In genomic region chr12:71512915-71513612, GRCm38 (mm10) we compare ENCODE assay signal across 22 mouse cellular contexts.
DNase-seq lines count a peak whose midpoint lies in the region; ATAC-seq lines count a peak whose summit lies in the region.
"Had no signal": no experiment of that assay in that cellular context is flagged by ENCODE, and none has a peak within 500 bp of the region (broad histone marks: within the 10 kb centered on the region; RNA-seq: fewer than 3 reads in every experiment).

No protein-coding gene starts in this region.

- no peak for ATAC-seq in hindbrain, embryonic 15.5 days (ENCODE audit: low FRiP score, low read depth)
- ATAC-seq in forebrain, embryonic 14.5 days: no peak
- 0 out of 2 replicates have a peak, but pooled peaks have one; percentile 21 for ATAC-seq in midbrain, embryonic 16.5 days
- ATAC-seq: intestine, embryonic 15.5 days; Patski had no signal

- no peak overlapping the region for H3K4me3 ChIP-seq in hindbrain, embryonic 15.5 days
- H3K4me3 ChIP-seq in hindbrain, embryonic 10.5 days: no peak overlapping the region
- no peak overlapping the region for H3K4me3 ChIP-seq in forebrain, embryonic 14.5 days (ENCODE audit: low read depth, low read length)
- H3K4me3 ChIP-seq in midbrain, embryonic 16.5 days (ENCODE audit: low read depth, low read length): no peak overlapping the region
- H3K4me3 ChIP-seq: embryonic facial prominence, embryonic 13.5 days; erythroblast, embryonic 14.5 days; intestine, embryonic 15.5 days; myocyte; neural tube, embryonic 13.5 days had no signal

- peak; percentile 34 for DNase-seq in cerebellum, adult 9-11 months
- DNase-seq in cerebellum, postnatal 10 days: no peak
- DNase-seq in hindbrain, embryonic 10.5 days (ENCODE audit: low spot score): no peak
- DNase-seq in forebrain, embryonic 14.5 days (ENCODE audit: low spot score): peak; percentile 42
- DNase-seq in adrenal gland, postnatal 25 days: no peak
- DNase-seq: embryo, embryonic 11 days; gastrocnemius, postnatal 10 days; kidney, adult 9 months; kidney, postnatal 25 days; layer of hippocampus, postnatal 36 days; lung, postnatal 4 days had no signal

- no peaks in the 10 kb centered on the region for H3K4me1 ChIP-seq in hindbrain, embryonic 15.5 days (replicated peaks)
- 0 out of 2 replicates have a peak, but pooled peaks cover 3% of the 10 kb centered on the region for H3K4me1 ChIP-seq in hindbrain, embryonic 10.5 days (replicated peaks)
- peaks cover 11% of the 10 kb centered on the region for H3K4me1 ChIP-seq in forebrain, embryonic 14.5 days (ENCODE audit: control insufficient read depth, insufficient read depth, low read length)
- H3K4me1 ChIP-seq in midbrain, embryonic 16.5 days (ENCODE audit: control insufficient read depth, insufficient read depth, low read length): peaks cover 5% of the 10 kb centered on the region
- H3K4me1 ChIP-seq: embryonic facial prominence, embryonic 13.5 days; intestine, embryonic 15.5 days had no signal

- 0 out of 2 replicates have a peak overlapping the region, but pooled peaks have one; percentile 29 for H3K27ac ChIP-seq in hindbrain, embryonic 15.5 days (replicated peaks)
- no peak overlapping the region for H3K27ac ChIP-seq in hindbrain, embryonic 10.5 days
- peak overlapping the region; percentile 33; the same call in 1 of the 2 replicates for H3K27ac ChIP-seq in forebrain, embryonic 14.5 days (ENCODE audit: low read depth, low read length)
- H3K27ac ChIP-seq in midbrain, embryonic 16.5 days (ENCODE audit: low read length): peak overlapping the region; percentile 14; the same call in 1 of the 2 replicates
- H3K27ac ChIP-seq: embryonic facial prominence, embryonic 13.5 days; intestine, embryonic 15.5 days; neural tube, embryonic 13.5 days had no signal

- H3K27me3 ChIP-seq in hindbrain, embryonic 15.5 days: no peaks in the 10 kb centered on the region
- H3K27me3 ChIP-seq in hindbrain, embryonic 10.5 days (ENCODE audit: insufficient read depth, poor library complexity, severe bottlenecking): no peaks in the 10 kb centered on the region
- H3K27me3 ChIP-seq in forebrain, embryonic 14.5 days (replicated peaks; ENCODE audit: control insufficient read depth, insufficient read depth, low read length): no peaks in the 10 kb centered on the region
- no peaks in the 10 kb centered on the region for H3K27me3 ChIP-seq in midbrain, embryonic 16.5 days (ENCODE audit: control insufficient read depth, insufficient read depth, low read depth, low read length)
- H3K27me3 ChIP-seq: CH12.LX; embryonic facial prominence, embryonic 13.5 days; intestine, embryonic 15.5 days; neural tube, embryonic 13.5 days; Patski had no signal

- no peaks in the 10 kb centered on the region for H3K9me3 ChIP-seq in hindbrain, embryonic 15.5 days
- H3K9me3 ChIP-seq in hindbrain, embryonic 10.5 days: no peaks in the 10 kb centered on the region
- H3K9me3 ChIP-seq in forebrain, embryonic 14.5 days (replicated peaks; ENCODE audit: control insufficient read depth, low read length): no peaks in the 10 kb centered on the region
- no peaks in the 10 kb centered on the region for H3K9me3 ChIP-seq in midbrain, embryonic 16.5 days (replicated peaks; ENCODE audit: control insufficient read depth, low read length, poor library complexity, severe bottlenecking)
- H3K9me3 ChIP-seq: embryonic facial prominence, embryonic 13.5 days; G1E; intestine, embryonic 15.5 days; neural tube, embryonic 13.5 days had no signal

- H3K4me2 ChIP-seq in hindbrain, embryonic 15.5 days: no peak overlapping the region
- H3K4me2 ChIP-seq in forebrain, embryonic 14.5 days (ENCODE audit: low read length): no peak overlapping the region
- H3K4me2 ChIP-seq in midbrain, embryonic 16.5 days (ENCODE audit: low read length): no peak overlapping the region
- H3K4me2 ChIP-seq: embryonic facial prominence, embryonic 13.5 days; heart, embryonic 11.5 days; intestine, embryonic 15.5 days; neural tube, embryonic 13.5 days had no signal

- H3K36me3 ChIP-seq in hindbrain, embryonic 15.5 days: no peaks in the 10 kb centered on the region
- H3K36me3 ChIP-seq in hindbrain, embryonic 10.5 days: no peaks in the 10 kb centered on the region
- H3K36me3 ChIP-seq in forebrain, embryonic 14.5 days (ENCODE audit: control insufficient read depth, insufficient read depth, low read length): no peaks in the 10 kb centered on the region
- H3K36me3 ChIP-seq in midbrain, embryonic 16.5 days (ENCODE audit: control insufficient read depth, insufficient read depth, low read length): no peaks in the 10 kb centered on the region
- H3K36me3 ChIP-seq: embryonic facial prominence, embryonic 13.5 days; G1E; intestine, embryonic 15.5 days; neural tube, embryonic 13.5 days had no signal

- no peak overlapping the region for H3K9ac ChIP-seq in hindbrain, embryonic 15.5 days
- no peak overlapping the region for H3K9ac ChIP-seq in forebrain, embryonic 14.5 days (ENCODE audit: low read length)
- H3K9ac ChIP-seq in midbrain, embryonic 16.5 days (ENCODE audit: low read depth, low read length): no peak overlapping the region
- H3K9ac ChIP-seq: embryonic facial prominence, embryonic 13.5 days; intestine, embryonic 15.5 days; neural tube, embryonic 13.5 days had no signal

- 54% methylated on average over 7 of the region's 7 CpGs for WGBS in hindbrain, embryonic 15.5 days
- 70% methylated on average over 7 of the region's 7 CpGs for WGBS in hindbrain, embryonic 10.5 days
- 31% methylated on average over 7 of the region's 7 CpGs for WGBS in forebrain, embryonic 14.5 days
- WGBS in midbrain, embryonic 16.5 days: 41% methylated on average over 7 of the region's 7 CpGs

Comparison
In these comparisons a context has a peak if more than half of its experiments do, and no peak if none do; other contexts are left out.
1. DNase-seq: peak in cerebellum, adult 9-11 months (single experiment) and forebrain, embryonic 14.5 days (single experiment); none in cerebellum, postnatal 10 days (0 of 2), hindbrain, embryonic 10.5 days (single experiment) and adrenal gland, postnatal 25 days (single experiment).